Mouse (Mus musculus) liver, postnatal 0 days (tissue): ENCODE results near the gene Scai.

Source experiments
- CTCF ChIP-seq: sonication (generic); IDR thresholded peaks from 2 replicates; pipeline ENCODE4 v1.5.1; 2016; ENCODE audit warnings: antibody characterized with exemption, low read depth
- EP300 ChIP-seq: IDR thresholded peaks from 2 replicates; pipeline ENCODE4 v1.6.1; 2016; ENCODE audit warnings: antibody characterized with exemption, low read depth, mild to moderate bottlenecking

DNA sequence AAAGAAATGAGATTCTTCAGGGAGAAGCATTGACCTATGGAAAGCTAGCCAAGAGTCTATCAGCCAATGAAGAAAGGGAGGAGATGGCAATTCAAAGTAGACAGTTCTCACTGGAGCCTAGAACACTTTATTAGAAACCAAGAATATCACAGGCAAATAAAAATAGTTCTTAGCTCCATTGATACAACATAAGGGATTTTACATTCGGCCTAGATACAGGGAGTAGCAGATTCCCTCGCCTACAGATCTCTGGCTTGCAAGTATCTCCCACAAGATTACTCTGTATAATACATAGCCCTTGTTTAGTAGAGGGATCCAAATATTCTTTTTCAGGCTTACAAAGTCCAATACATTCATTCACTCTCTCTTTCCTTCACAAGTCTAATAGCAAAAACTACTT lies 4.3 kb upstream of the Scai start:
- TF ChIP-seq CTCF (no peak), EP300 (no peak)
